8 mouse cellular contexts compared by ENCODE assay signal in the genomic region with DNA sequence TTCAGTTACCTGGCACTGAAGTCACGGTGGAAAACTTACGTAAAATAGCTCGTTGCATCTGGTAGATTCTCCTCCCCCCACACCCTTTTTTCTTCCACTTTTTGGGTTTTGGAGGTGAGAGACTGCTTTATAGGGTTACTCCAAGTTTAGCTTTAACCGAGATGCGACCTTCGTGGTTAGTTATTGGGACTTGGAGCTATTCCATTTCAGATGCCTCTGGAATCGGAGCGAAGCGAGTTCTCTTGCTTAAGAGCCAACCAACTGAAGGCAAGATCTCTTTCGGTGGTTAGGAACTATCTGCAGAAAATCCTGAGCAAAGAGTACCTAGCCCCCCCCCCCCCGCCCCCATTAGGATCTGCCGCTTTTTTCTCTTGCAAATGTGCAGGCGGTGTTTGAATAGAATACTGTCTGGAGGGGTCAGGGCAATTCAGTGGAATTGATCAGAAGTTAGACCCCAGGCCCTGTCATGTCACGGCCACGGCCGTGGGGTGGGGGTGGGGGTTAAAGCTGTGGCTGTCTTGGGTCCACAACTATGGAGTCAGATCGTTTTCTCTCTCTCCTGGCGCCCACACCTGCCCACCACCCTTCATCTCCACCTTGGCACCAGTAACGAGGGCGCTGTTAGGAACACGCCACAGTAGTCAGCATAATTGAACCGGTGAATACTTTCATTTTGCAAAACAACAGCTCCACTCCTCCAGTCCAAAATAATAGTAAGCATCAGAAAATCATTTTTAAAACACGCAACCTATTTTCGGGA.
DNase-seq lines count a peak whose midpoint lies in the region; ATAC-seq and TF ChIP-seq lines count a peak whose summit lies in the region.

No protein-coding gene starts in this region.

- no peak overlapping the region for H3K27ac ChIP-seq in heart, embryonic 13.5 days (replicated peaks)
- peak overlapping the region; percentile 100 for H3K27ac ChIP-seq in forebrain, embryonic 11.5 days (ENCODE audit: low read depth, low read length)
- H3K27ac ChIP-seq in liver, embryonic 13.5 days: no peak overlapping the region

- H3K36me3 ChIP-seq in heart, embryonic 13.5 days: no peaks in the 10 kb centered on the region
- H3K36me3 ChIP-seq in G1E (replicated peaks): no peaks in the 10 kb centered on the region
- peaks cover 2% of the 10 kb centered on the region; the same call in 1 of the 2 replicates for H3K36me3 ChIP-seq in forebrain, embryonic 11.5 days (ENCODE audit: control insufficient read depth, insufficient read depth, low read length)
- no peaks in the 10 kb centered on the region for H3K36me3 ChIP-seq in liver, embryonic 13.5 days

- H3K4me1 ChIP-seq in heart, embryonic 13.5 days: peaks cover 35% of the 10 kb centered on the region
- peaks cover 10% of the 10 kb centered on the region; the same call in 1 of the 2 replicates for H3K4me1 ChIP-seq in G1E (ENCODE audit: insufficient read depth, low read depth, low read length)
- no peaks in the 10 kb centered on the region for H3K4me1 ChIP-seq in forebrain, embryonic 11.5 days (replicated peaks; ENCODE audit: control insufficient read depth, insufficient read depth, low read length)
- peaks cover 9% of the 10 kb centered on the region; the same call in 1 of the 2 replicates for H3K4me1 ChIP-seq in liver, embryonic 13.5 days (replicated peaks)

- peak overlapping the region; percentile 41 for H3K4me3 ChIP-seq in heart, embryonic 13.5 days
- H3K4me3 ChIP-seq in G1E (ENCODE audit: low read depth, low read length): peak overlapping the region; percentile 70
- H3K4me3 ChIP-seq in forebrain, embryonic 11.5 days (ENCODE audit: low read depth, low read length): peak overlapping the region; percentile 85
- H3K4me3 ChIP-seq in liver, embryonic 13.5 days (replicated peaks): no peak overlapping the region

- WGBS in heart, embryonic 13.5 days: 3% methylated on average over 24 of the region's 24 CpGs
- 1% methylated on average over 23 of the region's 24 CpGs for WGBS in forebrain, embryonic 11.5 days
- WGBS in liver, embryonic 13.5 days (ENCODE audit: insufficient replicate concordance): 3% methylated on average over 24 of the region's 24 CpGs

- peak overlapping the region; percentile 91 for H3K4me2 ChIP-seq in heart, embryonic 13.5 days
- peak overlapping the region; percentile 67 for H3K4me2 ChIP-seq in forebrain, embryonic 11.5 days (ENCODE audit: low read depth, low read length, severe bottlenecking)
- H3K4me2 ChIP-seq in liver, embryonic 13.5 days: 0 out of 2 replicates have a peak overlapping the region, but pooled peaks have one; percentile 14

- H3K9ac ChIP-seq in heart, embryonic 13.5 days: 0 out of 2 replicates have a peak overlapping the region, but pooled peaks have one; percentile 19
- peak overlapping the region; percentile 100 for H3K9ac ChIP-seq in forebrain, embryonic 11.5 days (ENCODE audit: low read length)
- H3K9ac ChIP-seq in liver, embryonic 13.5 days: no peak overlapping the region

- intact Hi-C loops in heart, postnatal 36 days (cut with DNase I): loop anchor here (10.0 kb wide), 1 partner anchor 491 kb away; a partner anchor contains a TSS

- DNase-seq in heart, postnatal 36 days: no peak
- DNase-seq in G1E (ENCODE audit: low spot score): no peak
- peak; percentile 85 for DNase-seq in forebrain, embryonic 11.5 days (ENCODE audit: low spot score)
- DNase-seq in liver, embryonic 13.5 days: no peak
- no peak for DNase-seq in thymus, postnatal 10 days (ENCODE audit: low spot score in 2 of 2)
- DNase-seq in kidney, postnatal 4 days: no peak
- no peak for DNase-seq in MN1 (ENCODE audit: low spot score)

- no peak for ATAC-seq in heart, embryonic 13.5 days (ENCODE audit: extremely low read depth, insufficient number of reproducible peaks, low FRiP score, low TSS enrichment)
- no peak for ATAC-seq in G1E (ENCODE audit: extremely low read depth, insufficient number of reproducible peaks, low FRiP score, poor library complexity, severe bottlenecking)
- 0 out of 2 replicates have a peak, but pooled peaks have one; percentile 1 for ATAC-seq in forebrain, embryonic 11.5 days (replicated peaks; ENCODE audit: low FRiP score)
- ATAC-seq in liver, embryonic 13.5 days (ENCODE audit: low read depth): no peak

- no peak for TF ChIP-seq CTCF in G1E (IDR thresholded peaks at IDR 0.05; ENCODE audit: low read depth, low read length)

- no peaks in the 10 kb centered on the region for H3K9me3 ChIP-seq in heart, embryonic 13.5 days
- no peaks in the 10 kb centered on the region for H3K9me3 ChIP-seq in G1E (replicated peaks)
- no peaks in the 10 kb centered on the region for H3K9me3 ChIP-seq in forebrain, embryonic 11.5 days (ENCODE audit: control insufficient read depth, low read length)
- no peaks in the 10 kb centered on the region for H3K9me3 ChIP-seq in liver, embryonic 13.5 days (replicated peaks)

- peaks cover 84% of the 10 kb centered on the region for H3K27me3 ChIP-seq in heart, embryonic 13.5 days (replicated peaks)
- peaks cover 10% of the 10 kb centered on the region; the same call in 1 of the 2 replicates for H3K27me3 ChIP-seq in G1E (ENCODE audit: insufficient read depth, low read length)
- no peaks in the 10 kb centered on the region for H3K27me3 ChIP-seq in forebrain, embryonic 11.5 days (ENCODE audit: control insufficient read depth, insufficient read depth, low read length)
- peaks cover 86% of the 10 kb centered on the region for H3K27me3 ChIP-seq in liver, embryonic 13.5 days

Comparison
In these comparisons a context has a peak if more than half of its experiments do, and no peak if none do; other contexts are left out.
1. H3K4me2 ChIP-seq: peak in every context shown above with its lines; median percentile 91 in heart, embryonic 13.5 days; 67 in forebrain, embryonic 11.5 days; 14 in liver, embryonic 13.5 days.